Mouse (Mus musculus) ES-E14 (cell line): ENCODE data around the gene Tnni3.

Experiments
- CHD2 ChIP-seq: IDR thresholded peaks from 2 replicates; pipeline ENCODE4 v1.6.1; 2014; ENCODE audit warnings: mild to moderate bottlenecking, low read depth, low read length, inconsistent platforms
- MAFK ChIP-seq: IDR thresholded peaks from 2 replicates; pipeline ENCODE4 v1.6.1; 2014; ENCODE audit warnings: mild to moderate bottlenecking, low read depth, low read length, inconsistent platforms; ENCODE audit not compliant: insufficient read depth
- ZC3H11A ChIP-seq: IDR thresholded peaks from 2 replicates; pipeline ENCODE4 v1.6.1; 2012; ENCODE audit warnings: low read depth, mild to moderate bottlenecking, inconsistent platforms, low read length, borderline replicate concordance

- no peak for TF ChIP-seq MAFK
- TF ChIP-seq ZC3H11A = no peak
- no peak for TF ChIP-seq CHD2
Measured at GRCm38 (mm10) chr7:4473940-4474339, 50.1 kb downstream of the Tnni3 start.
